Mouse (Mus musculus): ENCODE results near the gene Mto1.
"Not testable (repeated sequence)": the region's sequence is repeated elsewhere in the genome, so short reads cannot be mapped to it uniquely, and the experiment has no call there.

The Mto1 gene

GRCm38 (mm10) chr9:78506002-78506721 is 58.2 kb downstream of the Mto1 start:
- DNase-seq (ENCODE audit: low spot score in 2 of 2): no peak

GRCm38 (mm10) chr9:78506722-78507077 is 58.7 kb downstream of the Mto1 start:
- DNase-seq (ENCODE audit: low spot score in 2 of 2): no peak

GRCm38 (mm10) chr9:78508106-78508786 is 60.2 kb downstream of the Mto1 start:
- DNase-seq (ENCODE audit: low spot score in 2 of 2): no peak

- no peak for DNase-seq (ENCODE audit: low spot score in 2 of 2)
These were observed 63.7 kb downstream of the Mto1 start for GRCm38 (mm10) chr9:78511705-78512104.

- DNase-seq (ENCODE audit: low spot score in 2 of 2): peak; percentile 75 to 77
These were observed 65.9 kb downstream of the Mto1 start for GRCm38 (mm10) chr9:78513776-78514500.

GRCm38 (mm10) chr9:78514681-78515080 is 66.7 kb downstream of the Mto1 start:
- DNase-seq (ENCODE audit: low spot score in 2 of 2): no peak

- DNase-seq (ENCODE audit: low spot score in 2 of 2): no peak
These were observed 68.1 kb downstream of the Mto1 start for GRCm38 (mm10) chr9:78516125-78516524.

GRCm38 (mm10) chr9:78517237-78517636 is 69.2 kb downstream of the Mto1 start:
- not testable (repeated sequence) for DNase-seq (ENCODE audit: low spot score in 2 of 2)

GRCm38 (mm10) chr9:78520127-78520779 is 72.2 kb downstream of the Mto1 start:
- peak in 1 of 2 experiments; percentile 13 for DNase-seq (ENCODE audit: low spot score in 2 of 2)

GRCm38 (mm10) chr9:78520780-78521601 is 73.0 kb downstream of the Mto1 start:
- peak; percentile 42 to 52 for DNase-seq (ENCODE audit: low spot score in 2 of 2)

- peak in 1 of 2 experiments; percentile 14 for DNase-seq (ENCODE audit: low spot score in 2 of 2)
These were observed 73.7 kb downstream of the Mto1 start for GRCm38 (mm10) chr9:78521689-78522088.
